ENCODE assay signal across 9 mouse cellular contexts in genomic region chr19:29826686-29827085, GRCm38 (mm10). TPM values are rescaled to one million over a fixed set of nuclear protein-coding genes. Genes with fewer than 3 reads are reported as not detected.
DNase-seq lines count a peak whose midpoint lies in the region; ATAC-seq and TF ChIP-seq lines count a peak whose summit lies in the region.
"Had no signal": no experiment of that assay in that cellular context is flagged by ENCODE, and none has a peak within 500 bp of the region (broad histone marks: within the 10 kb centered on the region; RNA-seq: fewer than 3 reads in every experiment).

No protein-coding gene starts in this region.

- POLR2A ChIA-PET in Patski (lab: Charles Lee): interaction anchor here (1.2 kb wide), 1 partner anchor 152 kb away, joined by 3 read pairs; no protein-coding TSS in a partner anchor

- in situ Hi-C loops in Patski (cut with MboI; ENCODE audit: low pct_unique_long_range_greater_than_20kb): loop anchor here (5.0 kb wide), 1 partner anchor 381 kb away; no protein-coding TSS in a partner anchor

- no peaks in the 10 kb centered on the region for H3K4me1 ChIP-seq in heart, embryonic 16.5 days (ENCODE audit: control insufficient read depth, insufficient read depth, low read length)
- H3K4me1 ChIP-seq: embryonic facial prominence, embryonic 15.5 days; lung, embryonic 15.5 days had no signal

- H3K9ac ChIP-seq in heart, embryonic 16.5 days (ENCODE audit: low read length): no peak overlapping the region
- H3K9ac ChIP-seq: embryonic facial prominence, embryonic 15.5 days; lung, embryonic 15.5 days had no signal

- no peak overlapping the region for H3K4me3 ChIP-seq in heart, embryonic 16.5 days (ENCODE audit: low read length)
- H3K4me3 ChIP-seq: embryonic facial prominence, embryonic 15.5 days; lung, embryonic 15.5 days had no signal

- intact Hi-C loops in left cerebral cortex, postnatal 10 days (cut with DNase I): loop anchor here (2.0 to 10.0 kb wide), 3 partner anchors 150 to 378 kb away; no protein-coding TSS in a partner anchor

- H3K27ac ChIP-seq in heart, embryonic 16.5 days (ENCODE audit: low read length): no peak overlapping the region
- H3K27ac ChIP-seq: embryonic facial prominence, embryonic 15.5 days; lung, embryonic 15.5 days had no signal

- no peak overlapping the region for H3K4me2 ChIP-seq in heart, embryonic 16.5 days (ENCODE audit: low read depth, low read length)
- H3K4me2 ChIP-seq: embryonic facial prominence, embryonic 15.5 days; lung, embryonic 15.5 days had no signal

- peak; percentile 66 for ATAC-seq in Patski
- ATAC-seq in heart, embryonic 16.5 days (replicated peaks; ENCODE audit: extremely low read depth, insufficient read depth, low FRiP score): peak; percentile 67; the same call in 1 of the 2 replicates
- no peak for ATAC-seq in megakaryocyte-erythroid progenitor cell, adult 5-6 weeks (replicated peaks; ENCODE audit: low FRiP score, low TSS enrichment, poor library complexity, severe bottlenecking)

- no peaks in the 10 kb centered on the region for H3K36me3 ChIP-seq in heart, embryonic 16.5 days (ENCODE audit: control insufficient read depth, insufficient read depth)
- H3K36me3 ChIP-seq: embryonic facial prominence, embryonic 15.5 days; lung, embryonic 15.5 days had no signal

- TF ChIP-seq CTCF in Patski (IDR thresholded peaks at IDR 0.05): peak; percentile 96

- H3K9me3 ChIP-seq in heart, embryonic 16.5 days (replicated peaks; ENCODE audit: control insufficient read depth, low read length): 0 out of 2 replicates have a peak, but pooled peaks cover 2% of the 10 kb centered on the region
- H3K9me3 ChIP-seq: embryonic facial prominence, embryonic 15.5 days; lung, embryonic 15.5 days had no signal

- no peaks in the 10 kb centered on the region for H3K27me3 ChIP-seq in Patski
- H3K27me3 ChIP-seq in heart, embryonic 16.5 days (ENCODE audit: control insufficient read depth, insufficient read depth, low read length): no peaks in the 10 kb centered on the region
- H3K27me3 ChIP-seq: embryonic facial prominence, embryonic 15.5 days had no signal

- 67% methylated on average over 1 of the region's 1 CpGs for WGBS in heart, embryonic 16.5 days

- peak; percentile 27 to 33 for DNase-seq in left cerebral cortex, postnatal 10 days (ENCODE audit: extremely low spot score in 1 of 2, low spot score in 2 of 2)
- no peak for DNase-seq in left cerebral cortex, adult 8-10 months (ENCODE audit: low spot score in 2 of 2)
- no peak for DNase-seq in Patski (ENCODE audit: low read depth, low spot score)
- DNase-seq in kidney, postnatal 36 days: peak; percentile 35 to 64
- peak; percentile 65 for DNase-seq in retina, embryonic 14.5 days (ENCODE audit: low spot score)

- CTCF ChIA-PET in Patski (lab: Charles Lee): interaction anchor here (0.7 to 10.2 kb wide), 11 partner anchors 10 to 420 kb away, joined by 3 to 80 read pairs (median 3); no protein-coding TSS in a partner anchor

RNA-seq across cellular contexts. Expression of gene Ranbp6, which starts 13.9 kb away (rescaled TPM):
- total RNA-seq in left cerebral cortex, postnatal 10 days (2021): 10 to 100 TPM; 29.6 to 31.2 TPM
- total RNA-seq in left cerebral cortex, adult 8-10 months (2022): 10 to 100 TPM; 31.4 to 33.1 (median 32.4) TPM
- 16.1 TPM for polyA plus RNA-seq in Patski (2021)
- polyA plus RNA-seq in heart, embryonic 16.5 days (2015; fragmentation: Nextera tagmentation; extraction: Ambion mirVana): 14.3 and 16.4 TPM in 2 replicates
- total RNA-seq in megakaryocyte-erythroid progenitor cell, adult 5-6 weeks (2014; fragmentation: Nextera tagmentation): 12.4 and 16.4 TPM in 2 replicates
- 21.8 and 32.1 TPM in 2 replicates for total RNA-seq in megakaryocyte-erythroid progenitor cell, adult 5-6 weeks (2017)

RNA-seq across cellular contexts. Expression of gene 9930021J03Rik, which starts 20.9 kb away (rescaled TPM):
- total RNA-seq in left cerebral cortex, postnatal 10 days (2021): 10 to 100 TPM; 24.7 to 25.6 TPM
- 10 to 100 TPM; 36.1 to 44.9 (median 40.3) TPM for total RNA-seq in left cerebral cortex, adult 8-10 months (2022)
- polyA plus RNA-seq in Patski (2021): 27.8 TPM
- polyA plus RNA-seq in heart, embryonic 16.5 days (2015; fragmentation: Nextera tagmentation; extraction: Ambion mirVana): 2.5 and 2.8 TPM in 2 replicates
- total RNA-seq in megakaryocyte-erythroid progenitor cell, adult 5-6 weeks (2014; fragmentation: Nextera tagmentation): 21.5 and 30.5 TPM in 2 replicates
- 13.8 and 24.5 TPM in 2 replicates for total RNA-seq in megakaryocyte-erythroid progenitor cell, adult 5-6 weeks (2017)

Comparison
In these comparisons a context has a peak if more than half of its experiments do, and no peak if none do; other contexts are left out.
1. DNase-seq: peak in left cerebral cortex, postnatal 10 days (2 of 2), kidney, postnatal 36 days (2 of 2) and retina, embryonic 14.5 days (single experiment); none in left cerebral cortex, adult 8-10 months (0 of 2) and Patski (single experiment).